Mouse (Mus musculus): ENCODE results near the gene Cd3g.
A peak's percentile ranks its signal among the peaks of the same experiment; 100 is the strongest.
"Not testable (repeated sequence)": the region's sequence is repeated elsewhere in the genome, so short reads cannot be mapped to it uniquely, and the experiment has no call there.

Cd3g gene

DNA sequence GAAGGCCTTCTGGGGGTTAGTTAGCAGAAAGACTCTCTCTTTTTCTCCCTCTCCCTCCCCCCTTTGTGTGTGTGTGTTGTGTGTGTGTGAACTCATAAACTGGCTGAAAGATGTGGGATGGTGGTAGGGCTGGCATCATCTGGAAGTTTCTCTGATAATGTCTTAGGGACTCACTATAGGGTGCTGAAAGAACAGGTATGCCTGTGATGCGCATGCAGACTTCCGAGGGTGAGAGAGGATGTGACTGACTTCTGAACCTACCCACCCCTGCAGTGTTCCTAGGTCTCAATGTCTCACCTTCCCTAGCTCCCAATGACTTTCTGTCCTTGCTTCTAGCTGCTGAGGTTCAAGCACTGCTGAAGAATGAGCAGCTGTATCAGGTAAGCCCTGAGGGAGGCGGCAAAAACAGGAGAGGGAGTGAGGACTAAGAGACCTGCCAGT, 5.5 kb upstream of the Cd3g start:
- DNase-seq (ENCODE audit: low spot score) = no peak

DNA sequence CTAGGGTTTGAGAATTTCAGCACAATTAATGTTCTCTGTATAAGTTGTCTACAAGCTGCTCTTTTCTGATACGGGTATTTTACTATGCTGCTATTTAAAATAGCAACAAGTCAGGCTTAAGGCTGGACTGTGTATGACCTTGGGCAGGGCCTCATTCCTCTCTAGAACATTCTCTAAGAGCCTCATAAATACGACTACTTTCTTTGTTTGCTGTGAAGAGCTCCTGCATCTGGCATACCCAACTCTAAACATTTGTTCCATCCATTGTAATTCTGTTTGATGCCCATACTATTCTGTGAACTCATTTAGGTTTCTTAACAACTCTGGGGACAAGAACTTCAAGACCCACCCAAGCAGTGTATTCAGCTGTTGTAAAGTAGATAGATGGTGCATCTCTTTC, 2.8 kb upstream of the Cd3g start:
- DNase-seq (ENCODE audit: low spot score) = no peak

DNA sequence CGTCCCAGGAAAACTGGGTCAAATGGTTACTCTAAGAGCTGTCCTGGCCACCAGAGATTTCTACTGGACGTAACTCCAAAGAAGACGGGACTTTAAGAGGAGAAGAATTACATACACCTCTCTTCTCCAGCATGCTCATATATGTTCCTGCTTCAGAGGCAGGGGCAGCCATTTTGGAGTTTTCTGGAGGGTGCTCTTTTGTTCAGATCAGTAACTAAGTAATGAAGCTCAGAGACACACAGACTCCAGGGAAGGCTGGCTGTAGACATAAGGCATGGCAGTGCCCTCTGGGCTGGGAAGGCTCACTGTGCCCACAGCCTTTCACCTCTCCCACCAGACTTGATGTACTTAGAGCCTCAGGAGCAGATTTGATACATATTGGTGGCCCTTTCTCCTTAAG, 2.3 kb upstream of the Cd3g start:
- no peak for DNase-seq (ENCODE audit: low spot score)

DNA sequence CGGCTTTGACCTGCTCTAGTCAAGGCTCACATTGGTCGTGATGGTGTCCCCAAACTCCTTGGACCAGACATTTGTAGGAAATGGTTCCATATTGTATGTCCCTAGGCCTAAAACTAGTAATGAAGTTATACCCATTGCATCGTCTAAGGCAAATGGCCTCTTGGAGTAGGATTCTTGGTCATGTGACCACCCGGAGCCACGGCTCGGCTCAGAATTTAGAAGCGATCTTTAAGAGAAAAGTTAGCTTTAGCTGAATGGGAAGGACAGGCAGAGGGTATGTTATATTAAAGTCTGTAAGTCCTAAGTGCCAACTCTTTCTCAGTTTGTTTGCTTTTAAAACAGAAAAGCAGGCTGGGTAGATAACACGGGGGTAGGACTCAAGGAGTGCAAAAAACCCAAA, 1.9 kb upstream of the Cd3g start:
- DNase-seq (ENCODE audit: low spot score) = no peak

DNA sequence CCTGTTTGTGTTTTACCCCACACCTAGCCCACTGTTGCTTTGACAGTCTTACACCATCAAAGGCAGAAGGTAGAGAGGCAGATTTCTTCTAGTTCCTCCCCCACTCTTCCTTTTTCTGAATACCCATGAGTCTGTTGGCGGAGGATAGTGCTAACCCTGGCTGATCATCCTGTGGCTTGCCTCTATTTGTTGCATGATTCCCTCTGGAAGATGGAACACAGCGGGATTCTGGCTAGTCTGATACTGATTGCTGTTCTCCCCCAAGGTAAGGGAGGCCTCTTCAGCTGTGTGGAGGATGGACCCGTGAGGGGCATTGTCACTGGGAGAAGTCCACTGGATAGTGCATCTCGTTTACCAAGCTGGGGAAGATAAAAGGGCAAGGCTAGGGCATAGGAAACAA, 1.4 kb upstream of the Cd3g start, which contains the start of gene Cd3d:
Gene Cd3d (plus strand): TSS at position 111 of the 400 bp plus-strand sequence.
- no peak for DNase-seq (ENCODE audit: low spot score)

DNA sequence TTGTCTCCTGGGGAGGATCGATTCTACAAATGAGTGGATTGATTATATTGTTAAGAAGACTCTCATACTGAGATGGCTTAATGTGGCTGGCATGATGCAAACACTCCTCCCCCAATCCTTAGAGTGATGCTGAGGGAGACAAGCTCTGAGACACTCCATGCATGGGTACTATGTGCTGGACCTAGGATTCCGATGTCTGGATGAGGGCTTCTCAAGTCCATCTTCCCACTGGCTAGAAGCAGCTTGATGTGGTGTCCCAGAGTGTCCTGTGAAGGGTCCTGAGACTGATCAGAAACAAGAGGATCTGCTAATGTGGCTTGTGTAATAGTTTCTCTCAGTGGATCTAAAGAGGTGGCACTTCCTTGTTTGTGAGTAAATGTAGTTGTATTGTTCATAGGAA, 873 bp upstream of the Cd3g start:
- DNase-seq (ENCODE audit: low spot score) = no peak

DNA sequence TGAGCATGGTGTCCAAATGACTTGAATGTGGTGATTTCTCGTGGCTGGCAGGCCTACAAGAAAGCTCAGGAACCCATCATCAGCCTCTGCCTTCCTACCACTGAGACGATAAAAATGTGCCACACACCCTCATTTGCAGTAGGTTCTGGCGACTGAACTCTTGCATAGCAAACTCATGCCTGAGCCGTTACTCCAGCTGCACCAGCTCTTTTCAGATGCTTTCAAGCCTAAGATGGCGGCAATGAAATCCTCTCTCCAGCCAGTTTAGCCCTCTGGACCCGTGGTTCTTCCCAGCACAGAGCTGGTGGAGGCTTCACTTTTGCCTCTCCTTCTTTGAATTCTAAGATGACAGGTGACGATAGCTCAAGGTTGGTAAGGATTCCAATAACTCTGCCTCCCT, 425 bp downstream of the Cd3g start:
- no peak for DNase-seq (ENCODE audit: low spot score)

DNA sequence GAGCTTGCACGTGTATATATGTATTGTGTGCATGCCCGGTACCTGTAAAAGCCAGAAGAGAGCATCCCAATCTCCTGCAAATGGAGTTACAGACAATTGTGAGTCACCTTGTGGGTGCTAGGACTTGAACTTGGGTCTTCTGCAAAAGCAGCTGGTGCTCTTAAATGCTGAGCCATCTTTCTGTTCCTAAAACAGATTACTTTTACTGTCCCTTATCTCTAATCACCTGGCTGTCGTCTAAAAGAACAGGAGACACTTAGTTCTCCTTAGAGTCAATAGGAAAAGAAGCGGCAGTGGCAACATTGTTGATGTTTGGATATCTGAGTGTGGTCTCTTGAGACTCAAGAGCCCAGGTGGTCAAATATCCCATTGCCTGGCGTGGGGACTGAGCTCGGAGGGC, 2.4 kb downstream of the Cd3g start:
- DNase-seq (ENCODE audit: low spot score) = no peak

DNA sequence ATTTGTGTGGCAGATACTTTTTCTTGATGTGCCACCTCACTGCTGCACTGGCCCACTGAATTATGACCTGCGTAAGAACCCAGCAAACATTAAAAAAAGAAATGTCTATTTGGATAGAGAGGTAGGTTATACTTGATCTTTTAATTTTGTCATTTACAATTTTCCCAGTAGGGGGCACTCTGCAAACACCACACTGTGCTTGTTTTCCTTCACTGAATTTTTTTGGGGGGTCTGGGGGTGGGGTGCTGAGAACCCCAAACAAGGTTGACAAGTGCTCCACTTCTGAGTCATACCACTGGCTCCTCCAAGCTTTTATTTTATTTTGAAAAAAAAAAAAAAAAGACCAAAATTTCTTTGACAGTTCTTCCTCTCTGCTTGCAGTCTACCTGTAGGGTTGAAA, 10.8 kb downstream of the Cd3g start:
- DNase-seq (ENCODE audit: low spot score) = no peak

DNA sequence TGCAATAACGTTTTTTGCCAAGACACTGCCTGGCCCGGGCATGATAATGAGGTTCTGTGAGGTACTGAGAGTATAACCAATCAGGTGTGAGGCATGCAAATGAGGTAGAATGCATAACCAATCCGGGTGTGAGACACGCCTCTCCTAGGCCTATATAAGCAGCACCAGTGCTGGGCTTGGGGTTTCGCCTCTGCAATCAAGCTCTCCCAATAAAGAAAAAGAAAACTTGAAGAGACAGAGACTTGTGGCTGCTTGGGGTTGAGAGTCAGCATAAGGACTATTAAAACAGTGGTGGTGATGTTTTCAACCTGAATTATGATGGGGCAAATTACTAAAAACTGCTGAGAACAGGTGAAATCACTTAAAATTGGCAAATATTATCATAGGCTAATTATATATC, 12.5 kb downstream of the Cd3g start:
- not testable (repeated sequence) for DNase-seq (ENCODE audit: low spot score)

DNA sequence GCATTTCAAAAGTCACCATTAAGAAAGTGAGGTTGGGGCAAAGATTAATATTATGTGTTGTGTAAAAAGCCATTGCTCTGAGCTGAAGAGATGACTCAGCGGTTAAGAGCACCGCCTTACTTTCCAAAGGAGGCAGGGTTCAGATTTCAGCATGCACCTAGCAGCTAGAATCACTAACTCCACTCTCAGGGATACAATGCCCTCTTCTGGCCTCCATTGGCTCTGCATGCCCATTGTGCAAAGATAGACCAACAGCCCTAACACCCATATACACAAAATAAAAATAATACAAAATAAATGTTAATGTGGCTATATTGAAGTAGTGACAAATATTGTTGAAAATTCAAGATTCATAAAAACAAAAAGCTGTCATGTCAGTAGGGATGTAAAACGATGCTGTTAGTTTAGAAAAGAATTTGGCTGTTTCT, 13.4 kb downstream of the Cd3g start:
- peak; percentile 79 for DNase-seq (ENCODE audit: low spot score)

DNA sequence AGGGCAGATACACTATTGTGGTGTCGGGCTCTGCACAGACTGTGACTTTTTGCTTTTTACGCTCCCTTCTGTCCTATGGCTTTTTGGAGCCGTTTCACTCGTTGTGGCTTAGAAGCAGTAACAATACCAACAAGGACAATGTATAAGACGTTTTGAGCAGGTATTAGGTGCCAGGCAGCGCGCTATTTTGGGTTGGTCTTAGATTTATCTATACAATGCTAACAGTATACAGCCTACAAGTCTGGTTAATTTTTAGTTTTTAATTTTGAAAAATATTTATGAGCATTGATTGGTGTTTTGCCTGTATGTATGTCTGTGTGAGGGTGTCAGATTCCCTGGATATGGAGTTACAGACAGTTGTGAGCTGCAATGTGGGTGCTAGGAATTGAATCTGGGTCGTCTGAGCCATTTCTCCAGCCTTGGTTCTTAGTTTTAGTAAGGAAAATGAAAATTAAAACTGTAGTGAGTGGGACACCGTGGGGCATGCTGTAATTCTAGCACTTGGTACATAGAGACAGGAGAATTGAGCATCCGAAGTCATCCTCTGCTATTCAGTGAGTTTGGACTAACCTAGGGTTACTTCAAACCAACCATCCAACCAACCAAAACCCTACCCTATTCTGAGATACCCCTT, 14.3 kb downstream of the Cd3g start:
- DNase-seq (ENCODE audit: low spot score) = no peak

DNA sequence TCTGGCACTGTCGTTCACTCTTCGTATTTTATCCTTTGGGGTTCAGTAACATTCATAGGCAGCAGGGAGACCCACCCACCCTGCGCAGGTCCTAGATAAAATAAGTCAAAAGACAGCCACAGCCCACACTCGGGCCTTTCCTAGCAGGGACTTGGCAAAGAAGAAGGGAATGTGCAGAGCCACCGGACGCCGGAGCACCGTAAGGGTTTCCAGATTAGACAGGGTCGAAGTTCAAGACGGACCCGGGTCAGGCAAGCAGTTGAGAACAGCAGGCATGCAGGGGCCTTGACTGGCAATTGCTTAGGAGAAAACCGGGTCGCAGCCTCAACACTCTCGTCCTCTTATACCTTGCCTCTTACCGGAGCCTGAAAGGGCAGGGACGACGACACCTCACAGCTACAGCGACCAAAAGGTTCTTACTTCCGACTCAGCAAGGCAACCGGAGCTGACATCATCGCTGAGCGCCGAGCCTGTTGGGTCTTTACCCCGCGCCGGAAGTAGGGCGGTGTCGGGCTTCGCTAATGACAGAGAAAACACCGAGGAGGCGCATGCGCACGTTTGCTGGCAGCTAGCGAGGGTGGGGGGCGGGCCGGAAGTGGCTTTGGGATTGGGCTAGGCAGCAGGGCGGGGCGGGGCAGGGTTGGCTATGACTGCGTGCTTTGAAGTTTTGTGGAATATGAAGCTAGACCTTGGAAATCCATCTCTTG, 15.0 kb downstream of the Cd3g start, which contains the start of gene Ube4a:
Gene Ube4a (minus strand): TSS at position 475 of the 707 bp plus-strand sequence.
- DNase-seq (ENCODE audit: low spot score) = peak; percentile 99

DNA sequence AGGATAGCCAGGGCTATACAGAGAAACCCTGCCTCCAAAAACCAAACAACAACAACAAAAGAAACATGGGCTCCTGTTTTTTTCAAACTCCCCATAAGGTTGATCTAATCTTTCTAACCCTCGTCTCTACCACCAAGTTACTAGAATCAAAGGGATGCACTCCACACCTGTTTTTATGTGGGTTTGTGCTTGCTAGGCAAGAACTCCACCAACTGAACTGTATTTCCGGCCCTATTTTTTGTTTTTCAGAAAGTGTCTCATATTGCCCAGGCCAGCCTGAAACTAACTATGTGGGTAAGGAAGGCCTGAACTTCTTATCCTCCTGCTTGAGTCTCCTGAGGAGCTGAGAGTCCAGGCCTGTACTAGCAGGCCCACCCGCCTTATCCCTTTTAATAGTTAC, 25.8 kb downstream of the Cd3g start:
- DNase-seq (ENCODE audit: low spot score) = no peak

DNA sequence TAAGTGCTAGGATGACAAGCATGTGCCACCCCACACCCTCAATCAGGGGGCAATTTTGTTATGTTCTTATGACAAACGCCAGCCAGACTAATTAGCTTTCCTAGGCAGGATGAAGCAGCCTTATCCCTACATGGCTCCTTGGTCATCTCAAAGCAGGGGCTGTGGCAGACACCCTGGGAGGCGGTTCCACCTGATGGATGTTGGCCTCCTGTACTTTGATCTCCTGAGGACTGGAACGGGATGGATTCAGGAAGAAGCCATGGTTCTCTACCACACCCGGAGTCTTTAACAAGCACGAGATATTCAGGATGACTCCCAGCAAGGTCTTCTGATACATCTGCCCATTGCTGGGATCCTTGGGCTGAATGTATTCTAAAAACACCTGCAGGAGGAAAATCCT, 32.4 kb downstream of the Cd3g start:
- no peak for DNase-seq (ENCODE audit: low spot score)

DNA sequence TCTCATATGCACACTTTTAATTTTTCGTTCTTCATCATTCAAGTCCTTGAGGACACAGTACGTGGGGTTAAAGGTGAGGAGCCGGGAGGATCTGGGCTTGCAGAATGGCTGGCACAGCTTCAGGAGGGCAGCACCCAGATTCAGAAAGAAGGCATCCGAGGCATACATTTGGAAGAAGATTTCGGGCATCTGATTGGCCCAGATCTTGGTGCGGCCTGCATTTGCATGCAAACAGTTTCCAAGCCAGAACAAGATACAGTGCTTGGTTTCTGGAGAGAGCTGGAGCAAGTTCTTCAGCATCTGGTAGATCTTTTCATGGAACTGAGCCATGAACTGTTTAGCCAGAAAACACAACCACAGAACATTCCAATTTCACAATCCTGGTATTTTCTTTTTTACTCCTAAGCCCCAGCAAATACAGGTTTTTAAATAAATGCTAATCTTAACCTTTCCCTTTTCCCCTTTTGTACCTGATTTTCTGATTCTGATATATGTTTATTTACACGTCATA, 34.0 kb downstream of the Cd3g start:
- no peak for DNase-seq (ENCODE audit: low spot score)

DNA sequence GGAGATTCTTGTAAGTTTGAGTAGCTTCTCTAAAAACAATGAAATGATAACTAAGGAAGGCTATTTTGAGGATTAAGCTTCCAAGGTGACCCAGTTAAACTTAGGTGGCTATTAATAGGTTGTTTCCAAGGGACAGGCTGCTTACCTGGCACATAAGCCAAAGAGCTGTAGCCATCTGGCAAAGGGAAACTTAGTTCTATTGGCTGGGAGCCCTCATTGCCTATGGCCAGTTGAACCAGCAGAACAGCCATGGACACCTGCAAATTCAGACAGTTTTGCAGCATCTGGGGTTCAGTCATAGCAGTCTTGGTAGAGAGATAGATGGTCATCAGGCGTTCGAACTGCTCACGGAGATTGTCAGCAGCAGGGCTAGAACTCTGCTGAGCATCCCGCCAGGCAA, 37.8 kb downstream of the Cd3g start:
- no peak for DNase-seq (ENCODE audit: low spot score)

DNA sequence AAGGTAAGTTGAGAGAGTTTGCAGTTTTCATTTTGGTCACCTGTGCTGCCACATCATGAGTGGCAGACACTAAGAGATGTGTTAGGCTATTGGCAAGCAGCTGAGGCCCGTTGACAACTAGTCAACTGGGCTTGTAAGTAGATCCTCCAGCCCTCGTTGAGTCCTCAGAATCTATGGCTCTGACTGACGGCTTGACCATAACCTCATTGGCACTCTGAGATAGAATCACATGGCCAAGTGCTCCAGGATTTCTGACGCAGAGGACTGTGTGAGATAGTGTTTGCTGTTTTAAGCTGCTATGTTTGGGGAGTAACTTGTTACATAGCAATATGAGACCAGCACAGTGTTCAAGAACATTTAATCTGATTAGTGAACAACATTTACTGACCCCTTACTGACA, 38.5 kb downstream of the Cd3g start:
- DNase-seq (ENCODE audit: low spot score) = no peak

DNA sequence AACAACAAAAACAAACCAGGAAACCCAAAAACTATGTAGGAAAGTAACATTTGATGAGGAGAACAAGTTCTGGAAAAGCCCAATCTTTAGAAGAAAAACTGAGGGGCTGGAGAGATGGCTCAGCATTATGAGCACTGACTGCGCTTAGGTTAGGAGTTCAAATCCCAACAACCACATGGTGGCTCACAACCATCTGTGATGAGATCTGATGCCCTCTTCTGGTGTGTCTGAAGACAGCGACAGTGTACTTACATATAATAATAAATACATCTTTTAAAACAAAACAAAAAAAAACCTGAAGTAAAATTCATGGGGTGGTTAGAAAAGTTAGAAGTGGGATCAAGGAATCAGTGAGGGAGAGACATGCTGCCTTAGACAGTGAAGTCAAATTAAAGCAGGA, 58.7 kb downstream of the Cd3g start:
- no peak for DNase-seq (ENCODE audit: low spot score)

DNA sequence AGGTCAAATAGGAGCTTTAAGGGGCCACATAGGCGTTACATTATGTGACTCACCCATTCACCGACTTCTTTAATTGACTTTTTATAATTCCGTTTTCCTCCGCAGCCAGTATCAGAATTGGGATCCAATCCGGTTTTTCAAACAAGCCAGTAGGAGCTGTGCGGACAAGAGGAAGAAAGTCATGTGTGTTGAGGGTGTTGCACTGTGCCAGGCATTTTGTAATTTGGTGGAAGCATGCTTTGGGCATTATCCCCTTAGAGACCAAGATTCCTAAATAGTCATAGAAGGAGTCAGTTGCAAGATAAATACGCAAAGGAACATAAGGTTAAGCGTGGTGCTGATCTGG, 59.1 kb downstream of the Cd3g start:
- DNase-seq (ENCODE audit: low spot score) = no peak

DNA sequence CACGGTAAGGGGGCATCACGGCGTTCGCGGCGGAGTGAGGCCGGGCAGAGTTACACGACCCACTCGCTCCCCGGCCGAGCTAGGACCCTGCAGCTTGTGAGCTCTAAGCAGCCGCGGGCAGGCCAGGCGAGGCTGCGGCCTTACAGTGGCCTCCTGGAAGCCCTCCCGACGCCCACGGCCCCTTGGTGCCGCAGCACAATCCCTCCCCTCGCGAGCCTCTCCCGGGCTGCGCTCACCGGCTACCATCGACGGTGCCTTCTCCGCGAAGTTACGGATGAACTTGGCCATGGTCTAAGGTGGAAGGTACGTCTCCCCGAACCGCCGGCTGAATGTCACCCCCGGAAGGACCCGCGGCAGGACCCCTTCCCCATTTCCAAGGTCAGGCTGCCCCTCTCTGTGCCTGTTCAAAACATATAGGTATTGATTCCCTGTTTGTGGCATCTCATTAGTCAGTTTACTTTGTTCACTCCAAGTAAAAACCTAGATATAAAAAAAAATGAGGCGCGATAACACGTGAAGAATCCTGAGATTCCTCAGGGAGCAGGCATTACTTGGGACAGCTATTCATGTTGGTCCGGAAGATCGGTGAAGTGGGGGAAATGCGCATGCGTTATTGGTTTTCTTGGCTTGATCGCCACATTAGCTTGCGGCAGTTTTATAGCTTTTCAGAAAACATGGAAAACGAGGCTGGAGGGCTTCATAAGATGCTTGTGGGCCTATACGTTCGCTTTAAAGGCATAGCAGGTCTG, 59.7 kb downstream of the Cd3g start, which contains the start of gene Atp5l:
Gene Atp5l (minus strand): TSS at position 369 of the 749 bp plus-strand sequence.
- DNase-seq (ENCODE audit: low spot score) = peak; percentile 84

DNA sequence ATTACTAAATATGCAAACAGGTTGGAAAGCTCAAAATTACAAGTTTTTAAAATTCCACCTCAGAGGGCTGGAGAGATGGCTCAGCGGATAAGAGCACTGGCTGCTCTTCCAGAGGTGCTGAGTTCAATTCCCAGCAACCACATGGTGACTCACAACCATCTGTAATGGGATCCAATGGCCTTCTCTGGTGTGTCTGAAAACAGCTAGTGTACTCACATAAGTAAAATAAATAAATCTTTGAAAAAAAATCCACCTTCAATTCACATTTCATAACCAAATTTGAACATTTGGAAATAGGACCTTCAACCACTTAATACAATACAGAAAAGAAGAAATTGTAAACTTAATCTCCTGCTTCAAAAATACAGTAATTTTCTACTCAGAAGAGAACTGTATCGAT, 60.6 kb downstream of the Cd3g start:
- no peak for DNase-seq (ENCODE audit: low spot score)

Data from testis, postnatal 10 days (tissue).